Mouse (Mus musculus): ENCODE results near the gene Sema3f.

DNA sequence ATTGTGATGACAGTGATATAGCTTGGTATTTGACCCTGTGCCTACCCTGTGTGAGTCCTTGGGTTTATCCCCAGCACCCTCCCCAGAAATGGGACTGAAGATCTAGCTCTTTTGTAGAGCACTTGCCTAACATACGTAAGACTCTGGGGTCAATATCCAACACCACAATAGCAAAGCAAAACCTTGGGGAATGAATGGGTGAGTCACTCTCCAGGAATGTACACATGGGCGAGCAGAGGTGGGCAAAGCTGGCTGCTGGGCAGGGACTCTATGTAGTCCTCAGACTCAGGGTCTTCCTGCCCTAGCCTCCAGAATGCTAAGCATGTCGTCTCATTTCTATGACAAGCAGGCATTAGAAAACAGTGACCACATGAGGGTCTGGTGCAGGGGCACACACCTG is 61.5 kb downstream of the Sema3f start:
- TF ChIP-seq CTCF (conservative IDR thresholded peaks at IDR 0.05; ENCODE audit: insufficient read depth, insufficient read length, low read depth, low read length) (no peak), POLR2A (IDR thresholded peaks at IDR 0.05; ENCODE audit: low read depth, low read length) (no peak)
